Mouse (Mus musculus) cortical plate, adult 2 months (tissue): ENCODE results near the gene Ccdc186. TPM values are rescaled to one million over a fixed set of nuclear protein-coding genes. Genes with fewer than 3 reads are reported as not detected.

ENCODE experiments used
- H3K27ac ChIP-seq: fragments of 200-500 bp; 2 replicates; pipeline ENCODE4 v1.5.1; 2012; ENCODE audit warnings: low read length, control low read depth, inconsistent platforms; ENCODE audit not compliant: insufficient read depth
- H3K4me1 ChIP-seq: fragments of 200-500 bp; 2 replicates; pipeline ENCODE4 v1.6.1; 2011; ENCODE audit warnings: low read length; ENCODE audit not compliant: control insufficient read depth, insufficient read depth
- H3K4me3 ChIP-seq: fragments of 200-500 bp; 2 replicates; pipeline ENCODE4 v1.5.1; 2011; ENCODE audit warnings: mild to moderate bottlenecking, low read length, control low read depth; ENCODE audit not compliant: insufficient read depth
- CTCF ChIP-seq: fragments of 200-500 bp; IDR thresholded peaks from 2 replicates; pipeline ENCODE4 v1.5.1; 2011; ENCODE audit warnings: mild to moderate bottlenecking, control low read depth, low read length; ENCODE audit not compliant: insufficient read depth; ENCODE audit errors: extremely low read depth
- POLR2A ChIP-seq: fragments of 200-500 bp; IDR thresholded peaks from 2 replicates; pipeline ENCODE4 v1.6.1; 2011; ENCODE audit warnings: mild to moderate bottlenecking, low read length, control low read depth; ENCODE audit not compliant: insufficient read depth; ENCODE audit errors: extremely low read depth
- polyA plus RNA-seq: library from polyadenylated mRNA; depleted of rRNA; stranded (reverse); fragments of >200 nt; gene quantifications from 2 replicates; pipeline ENCODE4 v1.2.3, GENCODE M21; 2012

Gene Ccdc186
- polyA plus RNA-seq, 1 experiment: 15.9 TPM

- Histone ChIP-seq H3K4me3 (no peak within 1 kb of the TSS), H3K4me1 (0 out of 2 replicates have a peak, but pooled peaks cover 2% of the 10 kb centered on the region), H3K27ac (no peak within 1 kb of the TSS)
- TF ChIP-seq CTCF (no peak), POLR2A (no peak)
These were observed 4.1 kb upstream of the Ccdc186 start, which contains the start of gene Tdrd1 for GRCm38 (mm10) chr19:56826047-56826631. Gene Tdrd1 (plus strand): TSS chr19:56826209.

- Histone ChIP-seq H3K27ac (no peak overlapping the region), H3K4me3 (peak overlapping the region; percentile 63), H3K4me1 (peaks cover 12% of the 10 kb centered on the region)
- TF ChIP-seq POLR2A (no peak), CTCF (no peak)
These were observed 452 bp upstream of the Ccdc186 start for GRCm38 (mm10) chr19:56822448-56822836.

DNA sequence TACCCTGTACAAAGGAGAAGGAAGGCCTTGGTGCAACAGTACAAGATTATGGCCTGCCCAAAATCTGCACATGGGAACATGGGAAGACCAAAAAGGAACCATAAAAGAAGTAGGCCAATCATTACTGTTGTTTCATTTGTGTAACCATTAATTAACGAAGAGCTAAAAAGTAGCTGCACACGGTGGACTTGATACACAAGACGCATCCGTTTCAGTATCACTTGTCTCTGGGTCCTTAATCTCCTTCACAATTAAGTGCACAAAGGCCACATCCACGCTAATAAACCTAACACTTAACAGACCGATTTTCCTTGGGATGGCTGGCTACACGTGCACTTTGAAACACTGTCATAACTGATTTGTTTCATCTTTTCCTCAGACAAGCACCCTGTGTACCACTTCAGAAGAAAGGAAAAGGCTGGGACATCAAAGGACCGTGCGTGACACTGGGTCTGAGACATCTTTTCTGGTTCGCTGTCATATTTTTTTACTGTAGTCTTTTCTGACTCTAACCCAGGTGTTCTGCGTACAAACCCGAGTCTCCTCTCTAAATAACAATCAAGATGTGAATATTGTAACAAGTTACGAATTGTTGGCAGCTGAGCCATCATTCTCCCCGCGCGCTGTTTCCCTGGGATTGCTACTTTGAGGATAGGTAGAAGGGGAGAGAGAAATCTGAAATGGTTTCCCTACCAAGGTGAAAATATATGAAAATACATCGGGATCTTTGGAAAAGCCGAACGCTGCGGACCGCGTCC is 771 bp downstream of the Ccdc186 start:
- TF ChIP-seq CTCF (no peak), POLR2A (no peak)
- no peak overlapping the region for H3K27ac ChIP-seq
- peaks cover 15% of the 10 kb centered on the region for H3K4me1 ChIP-seq

DNA sequence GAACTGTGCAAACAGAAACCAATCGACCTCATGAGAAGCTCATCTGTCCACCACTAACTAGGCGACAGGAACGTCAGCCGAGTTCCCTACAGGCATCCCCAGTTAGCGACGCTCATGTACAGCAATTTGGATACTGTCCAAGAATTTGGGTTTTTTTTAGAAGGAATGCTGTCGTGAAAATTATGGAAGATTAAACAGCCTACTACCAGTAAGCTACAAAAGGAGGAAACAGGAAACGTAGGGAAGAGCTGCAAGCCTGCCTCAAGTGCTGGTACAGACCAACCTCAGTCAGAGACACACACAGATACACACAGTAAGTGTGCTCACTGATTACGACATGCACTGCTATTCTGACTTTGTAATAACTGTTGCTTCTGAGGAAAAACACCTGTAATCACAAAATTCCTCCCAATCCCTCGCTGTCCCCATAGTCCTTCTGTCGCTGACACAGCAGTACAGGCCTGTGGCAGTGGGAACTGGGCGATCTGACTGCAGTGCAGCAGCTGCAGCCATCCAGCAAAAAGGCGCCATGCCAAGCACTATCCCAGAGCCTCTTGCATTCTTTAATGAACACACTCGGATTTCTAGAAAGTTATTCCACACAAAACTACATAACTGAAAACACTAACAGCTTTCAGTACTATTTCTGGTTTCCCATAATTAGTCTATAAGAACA is 4.0 kb downstream of the Ccdc186 start:
- H3K4me1 ChIP-seq: peaks cover 15% of the 10 kb centered on the region

More for the DNA sequence above, 771 bp downstream of the Ccdc186 start:
- H3K4me3 ChIP-seq: peak overlapping the region; percentile 63

DNA sequence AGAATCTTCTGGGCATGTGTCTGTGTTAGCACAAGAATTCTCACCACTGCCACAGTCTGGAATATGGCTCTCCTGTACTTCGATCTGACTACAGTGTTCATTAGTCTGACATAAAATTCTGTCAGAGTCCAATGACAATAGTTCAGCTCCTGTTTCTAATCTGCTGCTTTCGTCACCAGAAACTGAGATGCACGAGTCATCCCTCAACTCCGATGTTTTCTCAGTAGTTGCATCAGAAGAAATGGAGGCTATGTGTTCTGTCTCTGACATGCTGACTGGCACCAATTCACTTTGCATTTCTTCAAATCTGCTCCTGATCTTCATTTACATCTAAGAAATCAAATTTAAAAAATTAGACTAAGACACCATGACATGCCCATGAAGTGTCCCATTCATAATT is 8.6 kb downstream of the Ccdc186 start:
- no peak overlapping the region for H3K27ac ChIP-seq
- no peak overlapping the region for H3K4me3 ChIP-seq
- no peak for TF ChIP-seq CTCF
- no peak for TF ChIP-seq POLR2A
- H3K4me1 ChIP-seq: peaks cover 9% of the 10 kb centered on the region

More for the DNA sequence above, 4.0 kb downstream of the Ccdc186 start:
- no peak for TF ChIP-seq CTCF
- TF ChIP-seq POLR2A: no peak
- no peak overlapping the region for H3K27ac ChIP-seq
- no peak overlapping the region for H3K4me3 ChIP-seq

DNA sequence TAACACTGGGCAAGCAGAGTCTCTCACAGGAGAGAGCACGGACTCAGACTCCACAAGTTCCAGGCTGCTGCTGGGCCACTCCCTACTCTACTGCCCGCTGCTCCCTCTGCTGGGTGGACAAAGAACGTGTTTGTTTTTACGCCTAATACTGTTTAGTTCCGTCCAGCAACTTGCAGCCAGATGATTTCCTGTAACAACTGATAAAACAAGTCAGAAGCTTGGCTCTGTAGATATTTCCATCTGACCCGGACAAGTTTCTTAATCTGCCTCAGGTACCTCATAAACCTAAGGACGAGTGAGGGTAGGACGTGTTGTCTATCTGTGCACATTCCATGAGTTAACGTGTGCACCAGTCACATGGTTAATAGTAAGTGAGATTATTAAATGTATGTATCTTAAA is 10.4 kb downstream of the Ccdc186 start:
- Histone ChIP-seq H3K4me1 (no peaks in the 10 kb centered on the region), H3K4me3 (no peak overlapping the region), H3K27ac (no peak overlapping the region)
- peak; percentile 60 for TF ChIP-seq CTCF
- TF ChIP-seq POLR2A: no peak

DNA sequence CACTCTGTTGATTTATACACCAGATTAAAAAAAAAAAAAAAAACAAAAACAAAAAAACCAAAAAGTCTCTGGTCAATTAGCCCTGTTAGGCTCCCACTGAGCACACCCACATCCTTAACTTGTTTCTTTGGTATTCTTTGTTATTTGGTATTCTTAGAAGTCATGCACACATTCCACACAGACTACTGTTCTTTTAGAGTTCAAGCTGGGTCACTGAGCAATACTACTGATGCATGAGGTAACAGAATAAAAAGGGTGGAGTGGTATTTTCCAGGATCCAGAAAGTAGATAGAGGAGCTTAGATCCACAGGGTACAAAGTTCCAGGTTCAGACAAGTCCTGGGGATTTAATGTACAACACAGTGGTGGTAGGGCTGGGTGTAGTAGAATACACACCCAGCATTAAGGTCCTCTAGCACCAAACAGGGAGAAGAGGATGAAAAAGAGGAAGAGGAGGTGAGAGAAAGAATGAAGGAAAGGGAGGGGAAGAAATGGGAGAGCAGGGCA is 11.3 kb downstream of the Ccdc186 start:
- TF ChIP-seq POLR2A: no peak
- no peak for TF ChIP-seq CTCF
- Histone ChIP-seq H3K27ac (no peak overlapping the region), H3K4me3 (no peak overlapping the region), H3K4me1 (no peaks in the 10 kb centered on the region)

GRCm38 (mm10) chr19:56808771-56809170 is 13.2 kb downstream of the Ccdc186 start:
- Histone ChIP-seq H3K4me1 (no peaks in the 10 kb centered on the region), H3K4me3 (no peak overlapping the region), H3K27ac (no peak overlapping the region)

DNA sequence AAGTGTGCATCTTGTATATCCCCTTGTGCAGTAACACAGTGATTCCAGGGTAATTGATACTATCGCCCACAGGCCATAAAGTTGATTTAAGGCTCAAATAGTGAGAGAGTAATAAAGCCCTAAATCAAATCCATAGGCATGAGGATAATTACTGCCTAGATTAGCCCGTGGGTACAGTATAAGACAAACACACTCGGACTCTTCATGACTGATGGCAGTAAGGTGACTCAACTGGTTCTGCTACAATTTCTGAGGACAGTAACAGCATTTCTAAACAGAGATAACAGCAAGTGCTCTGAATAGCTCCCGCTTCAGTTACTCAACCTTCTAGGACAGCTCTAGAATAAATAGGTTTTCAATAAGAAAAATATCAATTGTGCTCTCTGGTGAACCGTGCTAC is 14.9 kb downstream of the Ccdc186 start:
- Histone ChIP-seq H3K4me3 (no peak overlapping the region), H3K4me1 (no peaks in the 10 kb centered on the region), H3K27ac (no peak overlapping the region)
- no peak for TF ChIP-seq CTCF
- TF ChIP-seq POLR2A: no peak

More at GRCm38 (mm10) chr19:56808771-56809170, 13.2 kb downstream of the Ccdc186 start:
- peak; percentile 25; the same call in 1 of the 2 replicates for TF ChIP-seq CTCF
- no peak for TF ChIP-seq POLR2A
